Mouse (Mus musculus) embryonic facial prominence, embryonic 10.5 days (tissue): Measurements from ENCODE around the gene Cdc42ep3. TPM values are rescaled to one million over a fixed set of nuclear protein-coding genes. Genes with fewer than 3 reads are reported as not detected.

Experiments
- DNase-seq: peaks from one replicate; pipeline ENCODE4 v3.0.0-alpha.2; 2017; ENCODE audit warnings: low spot score
- H3K27ac ChIP-seq: fragments of 300-500 bp; sonication (generic); replicated peaks from 2 replicates; pipeline ENCODE4 v1.5.1; 2016; ENCODE audit warnings: mild to moderate bottlenecking
- H3K27me3 ChIP-seq: fragments of 300-500 bp; sonication (generic); replicated peaks from 2 replicates; pipeline ENCODE4 v1.6.1; 2016; ENCODE audit warnings: low read depth, mild to moderate bottlenecking; ENCODE audit not compliant: poor library complexity, severe bottlenecking
- H3K36me3 ChIP-seq: fragments of 300-500 bp; sonication (generic); replicated peaks from 2 replicates; pipeline ENCODE4 v1.6.1; 2016; ENCODE audit warnings: mild to moderate bottlenecking, moderate library complexity
- H3K4me1 ChIP-seq: fragments of 300-500 bp; sonication (generic); 2 replicates; pipeline ENCODE4 v1.6.1; 2016
- H3K4me3 ChIP-seq: fragments of 300-500 bp; sonication (generic); 2 replicates; pipeline ENCODE4 v1.5.1; 2016; ENCODE audit warnings: mild to moderate bottlenecking, moderate library complexity
- H3K9me3 ChIP-seq: fragments of 300-500 bp; sonication (generic); 2 replicates; pipeline ENCODE4 v1.6.1; 2016; ENCODE audit warnings: mild to moderate bottlenecking
- WGBS: fragments of 180-500 bp; shearing (Covaris S2); methylation state at CpG from one replicate; pipeline ENCODE4 v1.1.7; 2016; 5-methylcytosine and 5-hydroxymethylcytosine counted together
- polyA plus RNA-seq: library from polyadenylated mRNA; unstranded; fragments of >200 nt; fragmentation: Nextera tagmentation; extraction: Ambion mirVana; gene quantifications from 2 replicates; pipeline ENCODE4 v1.2.1, GENCODE M21; 2016

Cdc42ep3 gene
- polyA plus RNA-seq, 1 experiment from 2014 or later: 18.8 TPM

- WGBS: 89% methylated on average over 3 of the region's 3 CpGs
- no peak overlapping the region for H3K27ac ChIP-seq
- no peak overlapping the region for H3K4me3 ChIP-seq
- H3K27me3 ChIP-seq: no peaks in the 10 kb centered on the region
- H3K9me3 ChIP-seq: no peaks in the 10 kb centered on the region
- H3K36me3 ChIP-seq: no peaks in the 10 kb centered on the region
- no peak for DNase-seq
- no peaks in the 10 kb centered on the region for H3K4me1 ChIP-seq
These were observed 51.7 kb downstream of the Cdc42ep3 start for GRCm38 (mm10) chr17:79303238-79303637.

GRCm38 (mm10) chr17:79299925-79300324 lies 55.0 kb downstream of the Cdc42ep3 start:
- DNase-seq: no peak
- no peak overlapping the region for H3K4me3 ChIP-seq
- no peaks in the 10 kb centered on the region for H3K9me3 ChIP-seq
- peaks cover 5% of the 10 kb centered on the region for H3K4me1 ChIP-seq
- no peaks in the 10 kb centered on the region for H3K27me3 ChIP-seq
- no peak overlapping the region for H3K27ac ChIP-seq
- H3K36me3 ChIP-seq: no peaks in the 10 kb centered on the region
- 88% methylated on average over 1 of the region's 1 CpGs for WGBS

- Histone ChIP-seq H3K27me3 (no peaks in the 10 kb centered on the region), H3K27ac (no peak overlapping the region), H3K36me3 (no peaks in the 10 kb centered on the region), H3K9me3 (no peaks in the 10 kb centered on the region), H3K4me1 (peaks cover 5% of the 10 kb centered on the region), H3K4me3 (no peak overlapping the region)
- DNase-seq: no peak
These were observed 55.9 kb downstream of the Cdc42ep3 start for GRCm38 (mm10) chr17:79298968-79299367.

GRCm38 (mm10) chr17:79295926-79296325 lies 59.0 kb downstream of the Cdc42ep3 start:
- no peak for DNase-seq
- WGBS: 82% methylated on average over 4 of the region's 4 CpGs
- no peaks in the 10 kb centered on the region for H3K9me3 ChIP-seq
- no peaks in the 10 kb centered on the region for H3K27me3 ChIP-seq
- no peak overlapping the region for H3K4me3 ChIP-seq
- no peaks in the 10 kb centered on the region for H3K36me3 ChIP-seq
- H3K27ac ChIP-seq: no peak overlapping the region
- peaks cover 5% of the 10 kb centered on the region for H3K4me1 ChIP-seq

GRCm38 (mm10) chr17:79291672-79292071 lies 63.2 kb downstream of the Cdc42ep3 start:
- no peak for DNase-seq
- Histone ChIP-seq H3K27ac (no peak overlapping the region), H3K9me3 (no peaks in the 10 kb centered on the region), H3K36me3 (no peaks in the 10 kb centered on the region), H3K4me3 (no peak overlapping the region), H3K4me1 (peaks cover 5% of the 10 kb centered on the region), H3K27me3 (no peaks in the 10 kb centered on the region)
- 80% methylated on average over 5 of the region's 5 CpGs for WGBS

- no peaks in the 10 kb centered on the region; the same call in 1 of the 2 replicates for H3K4me1 ChIP-seq
- H3K36me3 ChIP-seq: no peaks in the 10 kb centered on the region
- H3K4me3 ChIP-seq: no peak overlapping the region
- H3K9me3 ChIP-seq: no peaks in the 10 kb centered on the region
- 81% methylated on average over 2 of the region's 2 CpGs for WGBS
- H3K27me3 ChIP-seq: no peaks in the 10 kb centered on the region
- DNase-seq: no peak
- H3K27ac ChIP-seq: no peak overlapping the region
These were observed 64.2 kb downstream of the Cdc42ep3 start for GRCm38 (mm10) chr17:79290697-79291096.

GRCm38 (mm10) chr17:79287302-79287701 lies 67.6 kb downstream of the Cdc42ep3 start:
- no peak overlapping the region for H3K27ac ChIP-seq
- no peaks in the 10 kb centered on the region for H3K4me1 ChIP-seq
- H3K27me3 ChIP-seq: no peaks in the 10 kb centered on the region
- no peaks in the 10 kb centered on the region for H3K36me3 ChIP-seq
- WGBS: 86% methylated on average over 13 of the region's 13 CpGs
- H3K4me3 ChIP-seq: no peak overlapping the region
- H3K9me3 ChIP-seq: no peaks in the 10 kb centered on the region
- no peak for DNase-seq

GRCm38 (mm10) chr17:79285030-79285601 lies 69.8 kb downstream of the Cdc42ep3 start:
- H3K4me1 ChIP-seq: no peaks in the 10 kb centered on the region
- DNase-seq: no peak
- WGBS: 62% methylated on average over 6 of the region's 6 CpGs
- H3K9me3 ChIP-seq: no peaks in the 10 kb centered on the region
- H3K27ac ChIP-seq: no peak overlapping the region
- H3K27me3 ChIP-seq: no peaks in the 10 kb centered on the region
- no peak overlapping the region for H3K4me3 ChIP-seq
- no peaks in the 10 kb centered on the region for H3K36me3 ChIP-seq
